Mouse (Mus musculus) Patski (cell line): ENCODE data around the gene Msx3. TPM values are rescaled to one million over a fixed set of nuclear protein-coding genes. Genes with fewer than 3 reads are reported as not detected.

ENCODE experiments used
- ATAC-seq: fragments of 100-300 bp; one replicate; pipeline ENCODE4 v1.8.0; 2021
- CTCF ChIA-PET: fragments of 350-600 bp; sonication (Branson Sonifier 250); formaldehyde crosslinking; loops from one replicate; lab custom pipeline; 2022; ENCODE audit warnings: inconsistent platforms; lab: Charles Lee
- POLR2A ChIA-PET: fragments of 350-600 bp; sonication (Branson Sonifier 250); formaldehyde crosslinking; loops from one replicate; lab custom pipeline; 2022; ENCODE audit warnings: antibody characterized with exemption, inconsistent platforms; lab: Charles Lee
- DNase-seq: peaks from one replicate; pipeline ENCODE4 v3.0.0-alpha.2; 2011; ENCODE audit warnings: low read depth, low spot score
- H3K27me3 ChIP-seq: fragments of 371-371 bp; one replicate; pipeline ENCODE4 v1.5.1; 2021
- CTCF ChIP-seq: fragments of 100-300 bp; IDR thresholded peaks from one replicate; pipeline ENCODE4 v1.5.1; 2021
- in situ Hi-C: fragments of 300-500 bp; cut with MboI; formaldehyde crosslinking; loops from 3 replicates; pipeline ENCODE4 v1.11.1; 2018; ENCODE audit warnings: low pct_unique_long_range_greater_than_20kb, mixed read lengths
- polyA plus RNA-seq: library from polyadenylated mRNA; unstranded; gene quantifications from one replicate; pipeline ENCODE4 v1.2.3, GENCODE M21; 2021

Gene Msx3
- polyA plus RNA-seq, 1 experiment from 2014 or later = not detected

DNA sequence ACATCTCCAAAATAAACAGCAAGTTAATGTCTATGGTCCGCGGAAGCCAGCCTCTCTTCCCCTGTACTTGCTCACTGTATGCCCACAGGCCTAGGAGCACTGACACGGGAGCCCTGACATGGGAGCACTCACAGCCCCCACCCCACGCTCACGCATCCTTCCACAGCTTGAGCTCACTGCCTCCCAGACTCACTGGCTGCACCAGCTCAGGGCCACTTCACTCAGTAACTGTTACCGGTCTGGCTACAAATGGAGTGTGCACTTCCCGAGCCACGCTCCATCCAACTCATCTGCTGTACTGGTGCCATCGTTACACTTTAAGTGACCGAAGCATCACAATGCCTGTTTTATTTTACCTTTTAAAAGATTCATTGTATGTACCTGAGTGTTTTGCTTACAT lies 16.5 kb downstream of the Msx3 start:
- TF ChIP-seq CTCF = no peak

GRCm38 (mm10) chr7:140031771-140032170 lies 17.1 kb downstream of the Msx3 start:
- no peak for DNase-seq
- in situ Hi-C loops = no loop called here
- TF ChIP-seq CTCF = no peak

More for the DNA sequence above, 16.5 kb downstream of the Msx3 start:
- ATAC-seq (no peak), DNase-seq (no peak)
- no peaks in the 10 kb centered on the region for H3K27me3 ChIP-seq
- CTCF ChIA-PET = no interaction called here
- POLR2A ChIA-PET = no interaction called here
- in situ Hi-C loops = no loop called here

GRCm38 (mm10) chr7:140011336-140011735 lies 37.6 kb downstream of the Msx3 start:
- DNase-seq (no peak), ATAC-seq (no peak)
- no peak for TF ChIP-seq CTCF
- H3K27me3 ChIP-seq = no peaks in the 10 kb centered on the region
- POLR2A ChIA-PET = no interaction called here
- CTCF ChIA-PET = no interaction called here
- in situ Hi-C loops = no loop called here

More at GRCm38 (mm10) chr7:140031771-140032170, 17.1 kb downstream of the Msx3 start:
- no peak for ATAC-seq
- no peaks in the 10 kb centered on the region for H3K27me3 ChIP-seq
- CTCF ChIA-PET = no interaction called here
- POLR2A ChIA-PET = no interaction called here

DNA sequence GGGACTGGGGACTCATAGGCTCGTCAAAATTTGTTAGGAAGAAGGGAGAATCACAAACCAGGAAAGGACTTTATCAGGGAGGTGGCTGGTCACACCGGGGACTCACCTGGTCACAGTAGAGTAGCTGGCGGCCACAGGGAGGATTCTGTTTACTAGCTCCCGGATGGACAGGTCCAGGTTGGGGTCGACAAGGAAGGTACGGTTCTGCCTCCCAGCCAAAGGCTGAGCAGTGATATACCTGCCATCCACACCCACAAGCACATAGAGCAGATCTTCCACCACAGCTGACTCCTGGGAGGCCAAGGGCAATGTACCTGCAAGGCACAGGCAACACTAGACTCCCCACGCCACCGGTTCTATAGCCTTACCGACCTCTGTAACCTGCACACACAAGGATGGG lies 41.1 kb downstream of the Msx3 start:
- in situ Hi-C loops = no loop called here
- DNase-seq (no peak), ATAC-seq (no peak)
- no peak for TF ChIP-seq CTCF
- CTCF ChIA-PET = interaction anchor here (1.4 to 1.8 kb wide), 2 partner anchors 9 to 13 kb away, joined by 3 to 10 read pairs; no protein-coding TSS in a partner anchor
- POLR2A ChIA-PET = interaction anchor here (0.5 kb wide), 1 partner anchor 304 kb away, joined by 4 read pairs; no protein-coding TSS in a partner anchor
- no peaks in the 10 kb centered on the region for H3K27me3 ChIP-seq

- CTCF ChIA-PET = interaction anchor here (1.4 to 1.8 kb wide), 2 partner anchors 8 to 12 kb away, joined by 3 to 10 read pairs; no protein-coding TSS in a partner anchor
- POLR2A ChIA-PET = interaction anchor here (0.6 kb wide), 1 partner anchor 27 kb away, joined by 3 read pairs; no protein-coding TSS in a partner anchor
- in situ Hi-C loops = no loop called here
- no peak for DNase-seq
- ATAC-seq = no peak
- H3K27me3 ChIP-seq = no peaks in the 10 kb centered on the region
- no peak for TF ChIP-seq CTCF
Observed at GRCm38 (mm10) chr7:140006861-140007611, 41.9 kb downstream of the Msx3 start.

- DNase-seq (no peak), ATAC-seq (no peak)
- POLR2A ChIA-PET = no interaction called here
- TF ChIP-seq CTCF = no peak
- in situ Hi-C loops = no loop called here
- H3K27me3 ChIP-seq = no peaks in the 10 kb centered on the region
- CTCF ChIA-PET = interaction anchor here (1.1 to 1.2 kb wide), 2 partner anchors 12 to 35 kb away, joined by 3 read pairs; no protein-coding TSS in a partner anchor
Observed at GRCm38 (mm10) chr7:140004666-140005065, 44.2 kb downstream of the Msx3 start.

DNA sequence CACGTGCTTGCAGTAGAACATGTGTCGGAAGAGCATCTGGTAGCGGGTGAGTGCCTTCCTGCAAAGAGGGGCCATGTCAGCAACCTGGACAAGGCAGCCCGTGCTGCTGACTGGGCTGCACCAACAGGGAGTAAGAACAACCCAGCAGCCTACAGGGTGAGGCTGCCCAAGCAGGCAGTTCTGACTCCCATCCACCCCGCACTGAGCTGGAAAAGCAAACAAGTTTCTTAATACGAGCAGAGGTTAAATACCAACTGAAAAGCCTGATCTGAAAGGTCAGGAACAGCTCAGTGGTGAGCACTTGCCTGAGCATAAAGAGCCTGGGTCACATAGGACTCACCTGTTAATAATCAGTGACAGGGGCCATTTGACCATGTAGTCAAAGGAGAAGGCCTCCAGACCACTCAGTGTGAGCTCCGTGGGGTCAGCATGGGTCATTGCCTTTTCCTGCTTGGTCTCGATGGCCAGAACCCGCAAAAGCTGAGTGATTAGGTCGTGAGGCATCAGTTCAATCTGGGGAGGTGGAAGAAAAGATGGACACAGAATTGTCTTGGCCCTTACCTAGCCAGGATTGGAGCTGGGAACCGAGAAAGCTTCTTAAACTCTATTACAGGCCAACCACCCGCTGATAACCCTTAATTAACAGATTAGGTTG lies 47.7 kb downstream of the Msx3 start:
- no peak for TF ChIP-seq CTCF
- ATAC-seq = no peak
- POLR2A ChIA-PET = no interaction called here
- no peak for DNase-seq
- no peaks in the 10 kb centered on the region for H3K27me3 ChIP-seq
- CTCF ChIA-PET = interaction anchor here (1.6 kb wide), 1 partner anchor 31 kb away, joined by 3 read pairs; no protein-coding TSS in a partner anchor
- in situ Hi-C loops = no loop called here

GRCm38 (mm10) chr7:139998691-139999350 lies 50.1 kb downstream of the Msx3 start:
- no peak for ATAC-seq
- TF ChIP-seq CTCF = no peak
- ChIA-PET POLR2A (no interaction called here), CTCF (interaction anchor here (1.2 kb wide), 1 partner anchor 9 kb away, joined by 3 read pairs; no protein-coding TSS in a partner anchor)
- in situ Hi-C loops = loop anchor here (5.0 to 10.0 kb wide), 2 partner anchors 37 to 94 kb away; no protein-coding TSS in a partner anchor
- no peak for DNase-seq
- no peaks in the 10 kb centered on the region for H3K27me3 ChIP-seq

Other genes with a start within 250 kb of the Msx3 start
- gene Adgra1, start 214.9 kb downstream of the Msx3 start, polyA plus RNA-seq = 55.9 TPM
- gene Kndc1, start 154.4 kb downstream of the Msx3 start, polyA plus RNA-seq = 0.54 TPM
- not detected for gene Utf1, start 105.3 kb downstream of the Msx3 start, polyA plus RNA-seq
- gene 6430531B16Rik, start 70.3 kb downstream of the Msx3 start, polyA plus RNA-seq = 0.18 TPM
- gene Adam8, start 56.5 kb downstream of the Msx3 start, polyA plus RNA-seq = 1.4 TPM
- gene Zfp511, start 12.7 kb downstream of the Msx3 start, polyA plus RNA-seq = 28.8 TPM
- gene Tubgcp2, start 12.4 kb downstream of the Msx3 start, polyA plus RNA-seq = 29.2 TPM
- not detected for gene Caly, start 33.5 kb upstream of the Msx3 start, polyA plus RNA-seq
- gene Prap1, start 44.3 kb upstream of the Msx3 start, polyA plus RNA-seq = not detected
- gene Fuom, start 53.4 kb upstream of the Msx3 start, polyA plus RNA-seq = 50.1 TPM
- gene Paox, start 66.7 kb upstream of the Msx3 start, polyA plus RNA-seq = 9.8 TPM
- 170 TPM for gene Echs1, start 67.4 kb upstream of the Msx3 start, polyA plus RNA-seq
- gene Mtg1, start 88.5 kb upstream of the Msx3 start, polyA plus RNA-seq = 23.2 TPM
- 0.01 TPM for gene Sprn, start 105.8 kb upstream of the Msx3 start, polyA plus RNA-seq
- not detected for gene Olfr522, start 115.7 kb upstream of the Msx3 start, polyA plus RNA-seq
- gene Olfr523, start 124.1 kb upstream of the Msx3 start, polyA plus RNA-seq = not detected
- not detected for gene Olfr524, start 156.9 kb upstream of the Msx3 start, polyA plus RNA-seq
- not detected for gene Cd163l1, start 169.2 kb upstream of the Msx3 start, polyA plus RNA-seq
- not detected for gene 5830411N06Rik, start 198.2 kb upstream of the Msx3 start, polyA plus RNA-seq